Mouse (Mus musculus) gonadal fat pad, adult 2 months (tissue): ENCODE data around the gene 1110017D15Rik. TPM values are rescaled to one million over a fixed set of nuclear protein-coding genes. Genes with fewer than 3 reads are reported as not detected.

Experiments
- DNase-seq: peaks from one replicate; pipeline ENCODE4 v3.0.0-alpha.2; 2012; ENCODE audit warnings: low read depth
- polyA plus RNA-seq: library from polyadenylated mRNA; depleted of rRNA; stranded (reverse); fragments of >200 nt; gene quantifications from 2 replicates; pipeline ENCODE4 v1.2.3, GENCODE M21; 2012

Gene 1110017D15Rik
- polyA plus RNA-seq, 1 experiment: 5.6 TPM

- no peak for DNase-seq
Measured at GRCm38 (mm10) chr4:41513714-41514113, 3.4 kb downstream of the 1110017D15Rik start.

- DNase-seq: no peak
Measured at GRCm38 (mm10) chr4:41513309-41513708, 3.8 kb downstream of the 1110017D15Rik start.

GRCm38 (mm10) chr4:41507998-41508397, 9.1 kb downstream of the 1110017D15Rik start:
- DNase-seq: no peak

DNA sequence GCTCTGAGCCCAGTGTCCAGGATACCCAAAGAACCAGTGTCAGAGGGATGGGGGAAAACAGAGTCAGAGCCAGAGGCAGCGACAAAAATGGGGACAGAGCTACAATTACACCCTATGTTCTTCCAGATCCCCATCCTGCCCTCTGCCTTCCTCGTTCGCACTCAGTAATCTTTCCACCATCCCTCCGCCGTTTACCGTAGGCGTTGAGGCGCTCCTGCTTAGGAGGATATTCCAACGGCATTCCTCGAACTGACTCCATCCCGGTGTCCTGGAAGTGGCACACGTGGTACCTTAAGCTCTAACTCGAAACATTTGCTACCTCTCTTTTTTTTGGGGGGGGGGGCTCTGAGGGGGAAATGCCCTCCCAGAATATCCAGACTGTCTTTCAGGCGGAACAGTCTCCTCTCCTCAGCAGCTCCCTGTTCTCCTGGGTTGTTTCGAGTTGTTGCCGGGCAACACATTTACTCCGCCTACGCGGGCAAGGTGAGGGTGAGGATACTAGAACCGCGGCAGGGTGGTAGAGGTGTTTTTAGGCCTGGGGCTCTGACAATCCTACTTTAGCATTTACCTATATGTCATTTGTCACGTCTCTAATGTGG, 9.7 kb downstream of the 1110017D15Rik start:
- no peak for DNase-seq

GRCm38 (mm10) chr4:41506906-41507305, 10.2 kb downstream of the 1110017D15Rik start:
- no peak for DNase-seq

- no peak for DNase-seq
Measured at GRCm38 (mm10) chr4:41506156-41506555, 11.0 kb downstream of the 1110017D15Rik start.

DNA sequence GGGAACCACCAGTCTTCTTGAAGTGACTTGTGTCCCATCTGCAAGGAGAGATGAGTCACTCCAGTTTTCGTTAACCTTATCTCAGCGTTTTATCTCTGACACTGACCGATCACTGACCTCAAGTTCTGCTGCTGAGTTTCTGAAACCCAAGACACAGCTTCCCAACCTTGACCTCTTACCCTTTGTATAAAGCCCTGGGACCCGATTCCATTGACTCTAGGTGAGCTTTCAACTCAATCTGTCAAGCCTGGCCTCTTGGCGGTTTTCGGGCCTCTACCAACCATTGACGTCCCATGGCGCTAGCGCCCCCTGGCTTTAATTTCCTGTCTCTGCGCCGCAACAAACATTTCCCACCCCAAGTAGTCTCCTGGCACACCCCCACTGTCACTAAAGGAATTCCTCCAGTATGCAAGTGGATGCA, 12.0 kb downstream of the 1110017D15Rik start:
- no peak for DNase-seq

GRCm38 (mm10) chr4:41504325-41504724, 12.8 kb downstream of the 1110017D15Rik start:
- DNase-seq: no peak

GRCm38 (mm10) chr4:41502986-41503412, 14.1 kb downstream of the 1110017D15Rik start, which contains the start of gene AI464131:
Gene AI464131 (minus strand): TSS chr4:41503076.
- no peak for DNase-seq

GRCm38 (mm10) chr4:41502171-41502940, 14.8 kb downstream of the 1110017D15Rik start:
- DNase-seq: no peak

DNA sequence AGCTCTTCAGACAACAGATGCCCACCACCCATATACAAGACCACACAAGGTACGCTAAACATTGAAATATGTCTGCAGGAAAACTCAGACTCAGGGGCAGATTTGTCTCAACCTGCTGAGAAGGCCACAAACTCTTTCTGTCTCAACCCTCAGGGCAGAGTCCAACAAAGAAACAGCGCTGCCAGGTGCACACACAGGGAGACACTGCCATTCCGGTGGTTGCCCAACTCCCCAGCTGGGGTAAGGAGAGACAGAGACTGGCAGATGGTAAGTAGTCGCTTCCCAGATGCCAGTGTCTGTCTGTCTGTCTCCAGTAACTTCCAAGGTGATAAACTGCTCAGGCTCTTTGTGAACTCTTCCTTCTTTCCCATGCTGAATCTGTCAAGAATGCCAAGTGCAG, 16.3 kb downstream of the 1110017D15Rik start:
- DNase-seq: no peak

GRCm38 (mm10) chr4:41499619-41500018, 17.5 kb downstream of the 1110017D15Rik start:
- no peak for DNase-seq

- no peak for DNase-seq
Measured at GRCm38 (mm10) chr4:41498921-41499391, 18.2 kb downstream of the 1110017D15Rik start.

DNA sequence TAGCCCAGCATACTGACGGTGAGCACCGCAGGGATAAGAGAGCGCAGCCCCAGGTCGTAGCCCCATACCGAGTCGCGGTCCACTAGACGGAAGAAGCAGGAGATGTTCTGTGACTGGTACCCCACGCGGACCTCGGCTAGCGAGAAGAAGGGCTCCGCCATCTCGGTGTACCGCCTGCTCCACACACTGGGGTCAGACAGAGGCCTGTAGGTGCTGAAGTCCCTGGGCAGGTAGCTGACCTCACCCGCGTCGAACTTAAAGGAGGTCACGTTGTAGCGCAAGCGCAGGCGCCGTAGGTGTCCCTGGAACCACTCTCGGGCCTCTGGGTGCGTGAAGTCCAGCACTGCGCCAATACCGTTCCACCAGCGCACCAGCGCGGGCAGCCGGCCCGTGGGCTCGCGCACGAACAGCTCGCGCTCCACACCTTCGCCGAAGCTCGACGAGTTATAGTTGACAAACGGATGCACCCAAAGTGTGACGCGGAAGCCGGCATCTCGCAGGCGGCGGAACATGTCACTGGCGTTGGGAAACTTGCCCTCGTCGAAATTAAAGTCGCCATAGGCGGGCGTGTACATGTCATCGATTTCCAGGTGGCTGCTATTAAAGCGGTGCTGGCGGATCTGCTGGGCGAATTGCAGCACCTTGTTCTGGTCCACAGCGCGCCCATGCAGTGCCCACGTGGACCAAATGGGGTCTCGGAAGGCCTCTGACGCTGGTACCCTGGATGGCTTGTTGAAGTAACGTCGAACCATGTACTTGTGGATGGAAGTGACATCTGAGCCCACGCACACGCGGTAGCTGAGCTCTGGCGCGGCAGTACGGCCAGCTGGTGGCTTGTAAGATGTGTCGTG, 18.9 kb downstream of the 1110017D15Rik start:
- DNase-seq: no peak

GRCm38 (mm10) chr4:41497579-41497978, 19.6 kb downstream of the 1110017D15Rik start:
- DNase-seq: no peak

GRCm38 (mm10) chr4:41497046-41497445, 20.1 kb downstream of the 1110017D15Rik start:
- no peak for DNase-seq

- no peak for DNase-seq
Measured at GRCm38 (mm10) chr4:41495850-41496249, 21.3 kb downstream of the 1110017D15Rik start.

- no peak for DNase-seq
Measured at GRCm38 (mm10) chr4:41495076-41495475, 22.1 kb downstream of the 1110017D15Rik start.

DNA sequence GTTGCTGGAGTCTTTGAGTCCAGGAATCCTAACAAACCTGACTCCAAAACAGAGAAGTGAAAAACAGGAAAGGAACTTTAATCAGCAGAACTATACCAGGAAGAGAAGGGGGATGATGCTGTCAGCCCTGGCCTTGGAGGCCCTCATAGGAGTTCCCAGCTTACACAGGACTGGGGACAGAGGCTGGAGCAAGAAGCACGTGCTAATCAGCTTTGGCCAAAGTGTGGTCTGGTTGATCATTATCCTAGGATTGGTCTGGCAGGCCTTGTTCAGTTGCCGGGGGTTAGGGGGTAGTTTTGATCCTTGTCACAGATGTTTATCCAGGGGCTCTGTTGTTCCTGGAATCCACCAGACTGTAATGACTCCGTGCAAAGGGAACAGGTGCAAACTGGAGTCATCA, 22.8 kb downstream of the 1110017D15Rik start:
- DNase-seq: no peak

DNA sequence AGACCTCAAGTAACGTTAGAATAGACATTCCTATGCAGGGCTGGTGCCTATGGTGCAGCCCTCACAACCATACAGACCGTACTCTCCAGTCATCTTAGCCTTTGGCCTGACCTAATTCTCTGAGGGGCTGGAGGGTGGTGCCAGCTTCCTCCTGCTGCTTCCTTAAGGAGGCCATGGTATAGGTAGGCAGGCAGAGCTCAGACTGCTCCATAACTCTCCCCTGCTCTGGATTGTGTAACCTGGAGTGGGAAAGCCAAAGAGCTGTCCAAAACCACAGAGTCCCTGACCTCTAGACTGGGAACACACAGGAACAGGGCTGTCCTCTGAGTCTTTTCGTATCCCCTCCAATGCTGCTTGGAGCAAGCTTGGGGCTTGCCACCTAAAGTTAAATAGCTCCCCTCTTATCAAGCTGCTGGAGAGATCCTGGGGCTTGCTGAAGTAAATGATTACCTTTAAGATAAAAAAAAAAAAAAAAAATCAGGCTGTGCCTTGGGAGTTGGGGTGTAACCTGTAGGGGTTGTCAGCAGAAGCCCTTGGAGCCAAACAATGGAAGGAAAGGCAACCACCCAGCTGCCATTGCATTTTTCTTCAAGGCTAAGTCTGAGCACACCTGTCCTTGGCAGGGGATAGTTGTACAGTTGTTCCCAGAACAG, 23.5 kb downstream of the 1110017D15Rik start:
- no peak for DNase-seq

- no peak for DNase-seq
Measured at GRCm38 (mm10) chr4:41492951-41493350, 24.2 kb downstream of the 1110017D15Rik start.

- no peak for DNase-seq
Measured at GRCm38 (mm10) chr4:41481601-41482017, 35.5 kb downstream of the 1110017D15Rik start.
